Mouse (Mus musculus): ENCODE data around the gene Gmeb1.

DNA sequence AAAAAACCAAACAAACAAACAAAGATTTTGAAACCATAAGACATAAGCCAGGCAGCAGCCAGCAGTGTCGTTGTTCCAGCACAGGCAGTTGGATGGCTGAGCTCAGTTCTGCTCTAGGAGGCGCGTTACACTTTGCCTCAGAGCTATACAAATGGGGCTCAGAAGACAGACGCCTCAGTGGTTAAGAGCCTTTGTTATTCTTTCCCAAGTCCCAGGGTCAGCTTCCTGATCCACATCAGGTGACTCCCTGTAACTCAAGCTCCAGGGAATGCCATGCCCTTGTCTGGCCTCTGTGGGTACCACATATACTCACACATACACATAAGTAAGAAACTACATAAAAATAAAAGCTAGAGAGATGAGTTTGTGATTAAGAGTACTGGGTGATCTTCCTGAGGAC is 29.7 kb upstream of the Gmeb1 start:
- TF ChIP-seq GATA1 (IDR thresholded peaks at IDR 0.05; ENCODE audit: low read length) (no peak), TAL1 (IDR thresholded peaks at IDR 0.05; ENCODE audit: low read length) (no peak)
